Mouse (Mus musculus) stomach, embryonic 16.5 days (tissue): ENCODE results near the gene Baiap3. TPM values are rescaled to one million over a fixed set of nuclear protein-coding genes. Genes with fewer than 3 reads are reported as not detected.
"Not testable (repeated sequence)": the region's sequence is repeated elsewhere in the genome, so short reads cannot be mapped to it uniquely, and the experiment has no call there.

ENCODE experiments used
- ATAC-seq: fragments of 200-750 bp; cut with Nextera tagmentation; 2 replicates; pipeline ENCODE4 v1.8.0; 2017; ENCODE audit warnings: moderate number of reproducible peaks, moderate TSS enrichment; ENCODE audit not compliant: insufficient read depth, low FRiP score
- H3K27ac ChIP-seq: fragments of 300-500 bp; sonication (generic); 2 replicates; pipeline ENCODE4 v1.5.1; 2014; ENCODE audit warnings: low read length
- H3K27me3 ChIP-seq: fragments of 300-500 bp; sonication (generic); 2 replicates; pipeline ENCODE4 v1.6.1; 2014; ENCODE audit warnings: low read length, control low read depth, mixed read lengths; ENCODE audit not compliant: control insufficient read depth, insufficient read depth
- H3K36me3 ChIP-seq: fragments of 300-500 bp; sonication (generic); 2 replicates; pipeline ENCODE4 v1.6.1; 2014; ENCODE audit warnings: low read length; ENCODE audit not compliant: control insufficient read depth, insufficient read depth
- H3K4me1 ChIP-seq: fragments of 300-500 bp; sonication (generic); 2 replicates; pipeline ENCODE4 v1.6.1; 2014; ENCODE audit warnings: low read length, control low read depth, mixed read lengths; ENCODE audit not compliant: control insufficient read depth, insufficient read depth
- H3K4me2 ChIP-seq: fragments of 300-500 bp; sonication (generic); 2 replicates; pipeline ENCODE4 v1.6.1; 2014; ENCODE audit warnings: low read depth, low read length, mixed read lengths
- H3K4me3 ChIP-seq: fragments of 300-500 bp; sonication (generic); replicated peaks from 2 replicates; pipeline ENCODE4 v1.5.1; 2014; ENCODE audit warnings: mild to moderate bottlenecking, low read length
- H3K9ac ChIP-seq: fragments of 300-500 bp; sonication (generic); 2 replicates; pipeline ENCODE4 v1.6.1; 2014; ENCODE audit warnings: low read length
- H3K9me3 ChIP-seq: fragments of 300-500 bp; sonication (generic); replicated peaks from 2 replicates; pipeline ENCODE4 v1.6.1; 2016; ENCODE audit warnings: low read length, control low read depth; ENCODE audit not compliant: control insufficient read depth
- WGBS: fragments of 180-500 bp; shearing (Covaris S2); extraction: QIAGEN DNeasy Blood & Tissue Kit; methylation state at CpG from one replicate; pipeline ENCODE4 v1.1.7; 2014; 5-methylcytosine and 5-hydroxymethylcytosine counted together
- polyA plus RNA-seq: library from polyadenylated mRNA; unstranded; fragments of >200 nt; fragmentation: Nextera tagmentation; extraction: Ambion mirVana; gene quantifications from 2 replicates; pipeline ENCODE4 v1.2.1, GENCODE M21; 2015

Gene Baiap3
- polyA plus RNA-seq, 1 experiment from 2014 or later, result 5.2 TPM

DNA sequence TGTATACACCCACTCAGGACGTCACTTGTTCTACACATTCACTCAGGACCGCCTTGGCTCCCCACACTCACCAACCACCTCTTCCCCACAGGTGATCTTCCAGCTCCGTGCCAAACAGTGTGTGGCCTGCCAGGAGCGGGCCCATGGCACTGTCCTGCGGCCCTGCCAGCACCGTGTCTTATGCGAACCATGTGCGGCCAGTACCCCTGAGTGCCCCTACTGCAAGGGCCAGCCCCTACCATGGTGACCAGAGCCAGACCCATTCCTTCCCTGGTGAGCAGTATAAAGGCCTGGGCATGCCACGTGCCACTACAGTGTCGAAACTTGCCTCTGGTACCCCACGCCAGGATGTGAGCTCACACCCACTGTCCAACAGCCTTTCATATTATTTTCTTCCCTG lies 24.5 kb downstream of the Baiap3 start:
- not testable (repeated sequence) for H3K9ac ChIP-seq, H3K9me3 ChIP-seq, H3K4me2 ChIP-seq, H3K4me3 ChIP-seq, H3K27me3 ChIP-seq, H3K4me1 ChIP-seq, H3K36me3 ChIP-seq, ATAC-seq, H3K27ac ChIP-seq
- WGBS, result 87% methylated on average over 5 of the region's 11 CpGs

DNA sequence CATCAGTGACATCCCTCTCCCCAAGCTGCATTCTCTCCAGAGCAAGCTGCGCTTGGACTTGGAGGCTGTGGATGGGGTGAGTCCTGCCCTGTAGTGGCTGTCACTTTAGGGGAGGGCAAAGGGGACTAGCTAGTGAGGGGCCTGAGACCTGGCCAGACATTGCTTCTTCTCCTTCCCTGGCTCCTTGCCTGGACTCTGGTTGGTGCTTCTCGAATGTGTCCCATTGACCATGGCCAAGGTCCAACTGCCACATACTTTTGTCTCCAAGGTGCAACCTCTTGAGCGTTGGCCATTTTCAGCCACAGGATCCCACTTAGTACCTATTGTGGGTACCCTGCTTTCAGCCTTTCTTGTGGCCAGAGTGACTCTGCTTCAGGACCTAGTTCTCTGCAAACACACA lies 25.5 kb downstream of the Baiap3 start:
- Histone ChIP-seq H3K36me3 (peaks cover 2% of the 10 kb centered on the region; the same call in 1 of the 2 replicates), H3K27me3 (no peaks in the 10 kb centered on the region), H3K27ac (no peak overlapping the region), H3K4me1 (no peaks in the 10 kb centered on the region), H3K4me2 (no peak overlapping the region), H3K4me3 (no peak overlapping the region), H3K9me3 (no peaks in the 10 kb centered on the region), H3K9ac (no peak overlapping the region)
- WGBS, result 94% methylated on average over 3 of the region's 3 CpGs
- ATAC-seq, result no peak

DNA sequence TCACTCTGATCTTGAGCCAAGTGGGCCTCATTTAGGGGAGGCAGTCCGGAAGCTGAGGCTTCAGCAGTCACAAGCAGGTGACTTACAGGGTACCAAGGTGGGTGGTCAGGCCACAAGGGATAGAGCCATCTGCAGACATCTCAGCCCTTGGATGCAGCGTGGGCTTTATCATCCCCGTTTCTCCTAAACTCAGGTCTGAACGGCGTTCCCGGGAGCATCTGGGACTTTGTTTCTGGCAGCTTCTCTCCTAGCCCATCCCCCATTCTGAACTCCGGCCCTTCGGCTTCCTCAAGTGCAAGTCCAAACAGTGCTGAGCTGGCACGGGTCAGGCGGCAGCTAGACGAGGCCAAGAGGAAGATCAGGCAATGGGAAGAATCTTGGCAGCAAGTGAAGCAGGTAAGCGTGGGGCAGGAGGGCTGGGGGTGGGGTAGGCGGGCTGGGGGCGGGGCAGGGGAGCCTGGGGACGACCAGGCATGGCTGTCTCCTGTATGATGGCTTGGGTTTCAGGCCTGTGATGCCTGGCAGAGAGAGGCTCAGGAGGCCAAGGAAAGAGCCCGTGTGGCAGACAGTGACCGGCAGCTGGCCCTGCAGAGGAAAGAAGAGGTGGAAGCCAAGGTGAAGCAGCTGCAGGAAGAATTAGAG lies 26.0 kb downstream of the Baiap3 start:
- not testable (repeated sequence) for H3K9me3 ChIP-seq, ATAC-seq, H3K9ac ChIP-seq, H3K4me1 ChIP-seq, H3K27ac ChIP-seq, H3K36me3 ChIP-seq, H3K4me3 ChIP-seq, H3K4me2 ChIP-seq, H3K27me3 ChIP-seq
- WGBS, result 73% methylated on average over 13 of the region's 17 CpGs

DNA sequence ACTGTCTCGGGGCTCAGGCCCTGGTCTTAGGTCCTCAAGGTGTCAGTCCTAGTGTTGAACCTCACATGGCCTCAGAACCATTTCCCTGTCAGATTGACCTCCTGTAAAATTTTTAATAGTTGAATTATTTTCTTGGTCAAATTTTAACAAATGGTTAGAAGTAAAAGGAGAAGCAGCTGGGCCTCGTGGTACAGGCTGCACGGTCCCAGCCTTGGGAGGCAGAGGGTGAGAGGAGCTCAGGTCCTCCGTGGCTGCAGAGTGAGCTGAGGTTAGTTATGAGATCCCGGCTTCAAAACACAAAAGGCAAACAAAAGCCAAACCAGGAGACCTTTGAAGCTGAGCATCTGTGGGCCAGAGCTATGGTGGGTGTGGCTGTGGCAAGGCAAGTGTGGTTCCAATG lies 28.2 kb downstream of the Baiap3 start:
- ATAC-seq, result no peak
- Histone ChIP-seq H3K4me1 (0 out of 2 replicates have a peak, but pooled peaks cover 1% of the 10 kb centered on the region), H3K4me2 (no peak overlapping the region), H3K9ac (no peak overlapping the region), H3K4me3 (no peak overlapping the region), H3K36me3 (no peaks in the 10 kb centered on the region), H3K27me3 (no peaks in the 10 kb centered on the region), H3K9me3 (no peaks in the 10 kb centered on the region), H3K27ac (no peak overlapping the region)
- whole genome bisulfite sequencing, result 77% methylated on average over 5 of the region's 5 CpGs

DNA sequence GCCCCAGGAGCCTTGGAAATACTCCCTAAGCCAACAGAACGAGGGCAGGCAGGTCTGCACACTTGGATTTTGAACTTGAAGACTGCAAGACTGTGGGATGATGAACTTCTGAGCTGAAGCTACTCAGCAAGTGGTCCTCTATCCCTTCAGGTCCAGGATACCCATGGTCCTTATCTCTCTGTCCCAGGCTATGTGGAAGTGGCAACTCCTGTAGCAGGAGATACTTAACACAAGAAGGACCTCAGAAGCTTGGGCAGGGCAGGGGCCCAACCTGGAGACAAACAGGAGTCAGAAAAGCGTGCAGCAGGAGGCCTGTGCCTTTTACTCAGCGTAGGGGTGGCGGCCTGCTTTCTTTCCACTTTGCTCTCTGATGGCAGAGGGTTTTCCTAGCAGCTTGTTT lies 30.5 kb downstream of the Baiap3 start:
- H3K4me1 ChIP-seq, result peaks cover 15% of the 10 kb centered on the region
- no peak overlapping the region for H3K4me3 ChIP-seq
- WGBS, result 88% methylated on average over 4 of the region's 4 CpGs
- no peak for ATAC-seq
- H3K36me3 ChIP-seq, result no peaks in the 10 kb centered on the region
- no peaks in the 10 kb centered on the region for H3K9me3 ChIP-seq
- no peak overlapping the region for H3K4me2 ChIP-seq
- no peak overlapping the region for H3K27ac ChIP-seq
- no peaks in the 10 kb centered on the region for H3K27me3 ChIP-seq
- H3K9ac ChIP-seq, result no peak overlapping the region

DNA sequence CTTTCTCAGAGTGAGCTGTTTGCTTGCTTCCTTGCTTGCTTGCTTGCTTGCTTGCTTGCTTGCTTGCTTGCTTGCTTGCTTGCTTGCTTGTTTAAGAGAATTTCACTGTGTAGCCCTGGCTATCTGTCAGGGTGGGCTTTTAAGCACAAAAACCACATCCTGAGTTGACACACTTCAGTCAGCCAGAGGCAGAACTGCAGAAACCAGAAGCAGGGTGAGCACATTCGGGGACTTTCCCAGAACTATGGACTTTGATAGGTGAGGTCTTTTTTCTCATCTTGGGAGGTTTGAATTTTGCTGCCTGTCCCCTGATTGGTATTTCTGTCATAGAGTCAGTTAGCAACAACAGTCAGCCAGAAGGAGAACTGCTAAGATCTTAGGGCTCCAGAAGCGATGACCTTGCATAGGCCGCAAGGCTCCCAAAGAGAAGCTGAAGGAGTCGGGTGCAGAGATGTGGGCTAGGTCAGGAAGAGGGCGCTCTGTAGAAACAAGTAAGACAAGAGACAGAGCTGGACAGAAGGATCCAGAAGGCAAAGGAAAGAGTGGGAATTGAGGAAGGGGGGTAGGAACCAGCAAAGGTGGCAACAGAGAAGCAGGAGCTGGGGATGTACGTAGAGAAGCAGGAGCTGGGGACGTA lies 31.5 kb downstream of the Baiap3 start:
- Histone ChIP-seq H3K9me3 (no peaks in the 10 kb centered on the region), H3K9ac (no peak overlapping the region), H3K27ac (no peak overlapping the region), H3K4me3 (no peak overlapping the region), H3K36me3 (no peaks in the 10 kb centered on the region), H3K4me1 (peaks cover 15% of the 10 kb centered on the region), H3K4me2 (no peak overlapping the region), H3K27me3 (no peaks in the 10 kb centered on the region)
- 88% methylated on average over 7 of the region's 7 CpGs for WGBS
- no peak for ATAC-seq

DNA sequence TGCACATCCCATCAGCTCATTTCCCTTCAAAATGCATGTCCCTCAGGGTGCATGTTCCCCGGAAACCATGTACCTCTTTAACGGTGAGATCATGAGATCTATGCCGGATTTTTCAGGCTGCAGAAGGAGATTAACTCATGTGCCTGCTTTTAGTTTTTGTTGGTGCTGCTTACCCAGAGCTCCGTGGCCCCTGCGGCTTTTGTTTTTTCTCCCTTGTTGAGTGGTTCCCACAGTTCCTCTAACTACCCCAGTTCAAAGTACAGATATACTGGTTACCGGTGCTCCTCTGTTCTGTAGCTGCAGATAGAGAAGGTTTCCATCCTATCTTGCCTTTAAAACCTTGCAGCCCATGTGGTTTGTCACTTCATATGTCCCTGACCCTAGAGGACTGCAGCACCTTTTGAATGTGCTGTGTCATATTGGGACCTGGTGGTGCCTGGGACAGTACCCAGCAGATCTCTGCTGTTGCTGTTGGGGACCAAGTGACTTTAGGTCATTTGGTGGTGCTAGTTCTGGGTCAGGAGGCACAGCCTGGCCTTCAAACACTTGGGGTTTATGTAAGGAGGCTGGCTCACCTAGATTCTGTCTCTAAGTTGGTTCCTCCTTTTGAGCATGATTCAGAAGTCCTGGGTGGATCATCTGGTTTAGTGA lies 33.1 kb downstream of the Baiap3 start:
- no peak overlapping the region; the same call in 1 of the 2 replicates for H3K9ac ChIP-seq
- H3K4me3 ChIP-seq, result peak overlapping the region; percentile 26
- ATAC-seq, result no peak
- no peaks in the 10 kb centered on the region for H3K27me3 ChIP-seq
- no peak overlapping the region for H3K27ac ChIP-seq
- H3K4me2 ChIP-seq, result peak overlapping the region; percentile 69
- 50% methylated on average over 6 of the region's 6 CpGs for WGBS
- H3K4me1 ChIP-seq, result peaks cover 15% of the 10 kb centered on the region
- no peaks in the 10 kb centered on the region for H3K36me3 ChIP-seq
- H3K9me3 ChIP-seq, result no peaks in the 10 kb centered on the region

DNA sequence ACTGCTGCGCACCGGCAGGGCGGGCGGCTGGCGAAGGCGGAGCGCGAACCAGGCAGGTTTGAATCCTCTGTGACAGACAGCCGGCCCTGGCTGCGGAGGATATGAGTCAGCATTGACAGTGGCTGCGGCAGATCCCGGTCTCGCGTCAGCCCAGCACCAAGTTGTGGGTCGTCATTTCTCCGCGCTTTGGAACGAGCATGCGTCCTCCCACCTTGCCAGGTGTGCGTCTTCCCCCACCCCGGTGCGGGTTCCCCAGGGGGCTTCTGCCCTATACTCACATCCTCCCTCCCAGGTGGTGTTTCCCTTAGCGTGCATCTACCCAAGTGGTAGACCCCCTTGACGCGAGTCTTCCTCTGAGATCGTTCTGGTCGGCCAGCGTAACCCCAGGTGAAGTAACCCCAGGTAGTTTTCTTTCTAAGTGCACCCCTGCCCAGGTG lies 33.6 kb downstream of the Baiap3 start:
- H3K27ac ChIP-seq, H3K9me3 ChIP-seq, H3K27me3 ChIP-seq, H3K36me3 ChIP-seq: not testable (repeated sequence)
- H3K9ac ChIP-seq, result peak overlapping the region; percentile 34
- H3K4me2 ChIP-seq, result peak overlapping the region; percentile 69
- WGBS, result 15% methylated on average over 9 of the region's 28 CpGs
- peak overlapping the region; percentile 47 for H3K4me3 ChIP-seq
- peaks cover 15% of the 10 kb centered on the region for H3K4me1 ChIP-seq
- ATAC-seq, result peak; percentile 86

DNA sequence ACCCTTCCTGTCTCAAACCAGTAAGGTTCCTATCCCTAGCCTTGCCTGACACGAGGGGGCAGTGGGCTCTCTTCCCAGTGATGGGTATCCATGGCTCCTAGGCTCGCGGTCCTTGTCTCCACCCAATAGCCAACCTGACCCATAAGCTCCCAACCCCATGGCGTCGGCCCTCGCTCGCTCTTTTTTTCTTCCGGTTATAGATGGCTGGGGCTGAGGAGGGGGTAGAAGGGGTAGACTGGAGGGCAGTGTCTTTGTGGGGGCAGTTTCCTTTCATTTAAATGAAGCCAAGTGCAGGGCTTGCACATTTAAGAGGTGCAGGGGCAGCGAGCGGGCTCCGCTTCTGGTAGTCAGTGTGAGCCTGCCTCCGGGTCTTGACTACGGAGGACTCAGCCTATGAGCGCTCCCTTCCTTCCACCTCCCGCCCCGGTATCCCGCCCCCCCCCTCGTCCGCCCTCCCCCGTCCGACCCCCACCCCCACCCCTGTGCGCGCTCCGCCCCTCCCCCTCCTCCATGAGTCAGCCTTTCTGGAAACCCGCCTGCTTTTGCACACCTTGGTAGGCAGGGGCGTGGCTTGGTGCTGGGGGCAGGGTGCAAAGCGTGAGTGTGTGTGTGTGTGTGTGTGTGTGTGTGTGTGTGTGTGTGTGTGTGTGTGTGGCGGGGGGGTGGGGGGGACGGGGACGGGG lies 34.2 kb downstream of the Baiap3 start:
- WGBS, result 3% methylated on average over 21 of the region's 30 CpGs
- Histone ChIP-seq H3K4me3 (peak overlapping the region; percentile 47), H3K4me2 (peak overlapping the region; percentile 69), H3K27ac (peak overlapping the region; percentile 66; the same call in 1 of the 2 replicates), H3K9ac (peak overlapping the region; percentile 71), H3K9me3 (no peaks in the 10 kb centered on the region), H3K4me1 (peaks cover 15% of the 10 kb centered on the region), H3K27me3 (no peaks in the 10 kb centered on the region), H3K36me3 (no peaks in the 10 kb centered on the region)
- ATAC-seq, result peak; percentile 92
